Mouse (Mus musculus) thymus, adult 2 months (tissue): ENCODE measurements around the gene Gm20721. TPM values are rescaled to one million over a fixed set of nuclear protein-coding genes. Genes with fewer than 3 reads are reported as not detected.
A peak's percentile ranks its signal among the peaks of the same experiment; 100 is the strongest.

Source experiments
- DNase-seq: peaks from one replicate; pipeline ENCODE4 v3.0.0; 2021
- H3K27ac ChIP-seq: fragments of 200-500 bp; 2 replicates; pipeline ENCODE4 v1.5.1; 2012; ENCODE audit warnings: low read length, control low read depth; ENCODE audit not compliant: control insufficient read depth, insufficient read depth
- H3K27me3 ChIP-seq: fragments of 200-500 bp; 2 replicates; pipeline ENCODE4 v1.6.1; 2012; ENCODE audit warnings: mild to moderate bottlenecking, low read length, moderate library complexity, mixed read lengths; ENCODE audit not compliant: control insufficient read depth, insufficient read depth
- H3K36me3 ChIP-seq: fragments of 200-500 bp; 2 replicates; pipeline ENCODE4 v1.6.1; 2012; ENCODE audit warnings: mild to moderate bottlenecking, low read length, moderate library complexity; ENCODE audit not compliant: control insufficient read depth, insufficient read depth
- H3K4me1 ChIP-seq: fragments of 200-500 bp; replicated peaks from 2 replicates; pipeline ENCODE4 v1.6.1; 2012; ENCODE audit warnings: low read length; ENCODE audit not compliant: control insufficient read depth, insufficient read depth
- H3K4me3 ChIP-seq: fragments of 200-500 bp; 2 replicates; pipeline ENCODE4 v1.5.1; 2012; ENCODE audit warnings: mild to moderate bottlenecking, low read length, control low read depth, moderate library complexity; ENCODE audit not compliant: control insufficient read depth, insufficient read depth
- CTCF ChIP-seq: fragments of 200-500 bp; IDR thresholded peaks from 2 replicates; pipeline ENCODE4 v1.5.1; 2012; ENCODE audit warnings: mild to moderate bottlenecking, control low read depth, low read length, moderate library complexity, borderline replicate concordance; ENCODE audit not compliant: control insufficient read depth, poor library complexity, insufficient read depth; ENCODE audit errors: extremely low read depth
- POLR2A ChIP-seq: fragments of 200-500 bp; IDR thresholded peaks from 2 replicates; pipeline ENCODE4 v1.6.1; 2012; ENCODE audit warnings: mild to moderate bottlenecking, low read length, control low read depth, moderate library complexity; ENCODE audit not compliant: control insufficient read depth, poor library complexity, insufficient read depth; ENCODE audit errors: extremely low read depth
- WGBS: fragments of 180-500 bp; shearing (Covaris S2); methylation state at CpG from one replicate; pipeline ENCODE4 v1.1.7; 2018; 5-methylcytosine and 5-hydroxymethylcytosine counted together
- polyA plus RNA-seq: library from polyadenylated mRNA; depleted of rRNA; stranded (reverse); fragments of >200 nt; gene quantifications from 2 replicates; pipeline ENCODE4 v1.2.3, GENCODE M21; 2012

Gene Gm20721
- polyA plus RNA-seq, 1 experiment = 0.07 TPM

GRCm38 (mm10) chr2:174294457-174294856 lies 52.1 kb downstream of the Gm20721 start:
- WGBS = 44% methylated on average over 8 of the region's 8 CpGs
- TF ChIP-seq POLR2A (no peak), CTCF (no peak)
- DNase-seq = no peak
- Histone ChIP-seq H3K36me3 (no peaks in the 10 kb centered on the region), H3K27ac (no peak overlapping the region), H3K27me3 (peaks cover 2% of the 10 kb centered on the region; the same call in 1 of the 2 replicates), H3K4me3 (peak overlapping the region; percentile 67), H3K4me1 (peaks cover 7% of the 10 kb centered on the region; the same call in 1 of the 2 replicates)

- H3K27ac ChIP-seq = no peak overlapping the region
- no peak for TF ChIP-seq POLR2A
- TF ChIP-seq CTCF = no peak
- no peak for DNase-seq
- no peaks in the 10 kb centered on the region for H3K27me3 ChIP-seq
- 78% methylated on average over 2 of the region's 2 CpGs for WGBS
- no peak overlapping the region for H3K4me3 ChIP-seq
- H3K36me3 ChIP-seq = no peaks in the 10 kb centered on the region
- peaks cover 2% of the 10 kb centered on the region; the same call in 1 of the 2 replicates for H3K4me1 ChIP-seq
Observed at GRCm38 (mm10) chr2:174291662-174292030, 54.9 kb downstream of the Gm20721 start.

GRCm38 (mm10) chr2:174291029-174291661 lies 55.4 kb downstream of the Gm20721 start:
- no peak overlapping the region for H3K27ac ChIP-seq
- no peaks in the 10 kb centered on the region; the same call in 1 of the 2 replicates for H3K27me3 ChIP-seq
- no peak for TF ChIP-seq CTCF
- TF ChIP-seq POLR2A = no peak
- no peak overlapping the region for H3K4me3 ChIP-seq
- peaks cover 2% of the 10 kb centered on the region; the same call in 1 of the 2 replicates for H3K4me1 ChIP-seq
- 84% methylated on average over 8 of the region's 8 CpGs for WGBS
- H3K36me3 ChIP-seq = no peaks in the 10 kb centered on the region
- DNase-seq = no peak

GRCm38 (mm10) chr2:174288673-174289430 lies 57.7 kb downstream of the Gm20721 start:
- H3K27me3 ChIP-seq = no peaks in the 10 kb centered on the region; the same call in 1 of the 2 replicates
- no peaks in the 10 kb centered on the region for H3K4me1 ChIP-seq
- no peaks in the 10 kb centered on the region for H3K36me3 ChIP-seq
- no peak overlapping the region; the same call in 1 of the 2 replicates for H3K27ac ChIP-seq
- DNase-seq = no peak
- WGBS = 64% methylated on average over 12 of the region's 12 CpGs
- H3K4me3 ChIP-seq = no peak overlapping the region
- no peak for TF ChIP-seq CTCF
- TF ChIP-seq POLR2A = no peak

GRCm38 (mm10) chr2:174287921-174288320 lies 58.6 kb downstream of the Gm20721 start:
- WGBS = 60% methylated on average over 7 of the region's 7 CpGs
- Histone ChIP-seq H3K27ac (no peak overlapping the region), H3K36me3 (no peaks in the 10 kb centered on the region), H3K4me1 (no peaks in the 10 kb centered on the region), H3K4me3 (no peak overlapping the region), H3K27me3 (no peaks in the 10 kb centered on the region; the same call in 1 of the 2 replicates)
- no peak for TF ChIP-seq CTCF
- DNase-seq = no peak

GRCm38 (mm10) chr2:174285921-174286470 lies 60.5 kb downstream of the Gm20721 start:
- Histone ChIP-seq H3K4me1 (no peaks in the 10 kb centered on the region), H3K27me3 (no peaks in the 10 kb centered on the region; the same call in 1 of the 2 replicates), H3K4me3 (no peak overlapping the region), H3K27ac (no peak overlapping the region), H3K36me3 (no peaks in the 10 kb centered on the region)
- WGBS = 47% methylated on average over 34 of the region's 34 CpGs
- TF ChIP-seq POLR2A (no peak), CTCF (no peak)
- no peak for DNase-seq
